Mouse (Mus musculus) CD8-positive naive resting alpha-beta T cell, adult 57 days (primary cell): ENCODE results near the gene Piezo1. TPM values are rescaled to one million over a fixed set of nuclear protein-coding genes. Genes with fewer than 3 reads are reported as not detected.

ENCODE experiments used
- total RNA-seq: library from RNA; stranded (reverse); gene quantifications from one replicate; pipeline ENCODE4 v1.2.4, GENCODE M21; 2023

Gene Piezo1
- total RNA-seq, result 43.8 TPM

GRCm38 (mm10) chr8:122551265-122552051 is at the start of gene Piezo1:
Gene Piezo1 (minus strand): TSS chr8:122551329.

DNA sequence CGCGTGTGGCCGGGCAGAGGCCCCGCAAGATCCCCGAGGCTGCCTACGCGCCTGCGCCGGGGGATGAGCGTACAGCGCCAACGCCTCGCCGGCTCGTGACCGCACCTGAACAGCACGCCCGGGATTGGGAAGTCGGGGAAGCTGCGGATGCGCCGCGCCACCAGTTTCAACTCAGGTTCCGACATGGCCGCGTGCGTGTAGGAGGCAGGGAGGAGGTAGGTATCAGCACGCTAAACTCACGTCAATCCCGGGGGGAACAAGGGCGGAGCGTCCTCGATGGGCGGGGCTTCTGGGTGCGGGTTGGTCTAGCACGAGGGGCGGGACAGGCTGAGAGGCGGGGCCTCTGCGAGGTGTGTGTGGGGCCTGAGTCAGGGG is 25.5 kb upstream of the Piezo1 start, which contains the start of gene Aprt:
Gene Aprt (minus strand): TSS at position 262 of the 375 bp plus-strand sequence.

DNA sequence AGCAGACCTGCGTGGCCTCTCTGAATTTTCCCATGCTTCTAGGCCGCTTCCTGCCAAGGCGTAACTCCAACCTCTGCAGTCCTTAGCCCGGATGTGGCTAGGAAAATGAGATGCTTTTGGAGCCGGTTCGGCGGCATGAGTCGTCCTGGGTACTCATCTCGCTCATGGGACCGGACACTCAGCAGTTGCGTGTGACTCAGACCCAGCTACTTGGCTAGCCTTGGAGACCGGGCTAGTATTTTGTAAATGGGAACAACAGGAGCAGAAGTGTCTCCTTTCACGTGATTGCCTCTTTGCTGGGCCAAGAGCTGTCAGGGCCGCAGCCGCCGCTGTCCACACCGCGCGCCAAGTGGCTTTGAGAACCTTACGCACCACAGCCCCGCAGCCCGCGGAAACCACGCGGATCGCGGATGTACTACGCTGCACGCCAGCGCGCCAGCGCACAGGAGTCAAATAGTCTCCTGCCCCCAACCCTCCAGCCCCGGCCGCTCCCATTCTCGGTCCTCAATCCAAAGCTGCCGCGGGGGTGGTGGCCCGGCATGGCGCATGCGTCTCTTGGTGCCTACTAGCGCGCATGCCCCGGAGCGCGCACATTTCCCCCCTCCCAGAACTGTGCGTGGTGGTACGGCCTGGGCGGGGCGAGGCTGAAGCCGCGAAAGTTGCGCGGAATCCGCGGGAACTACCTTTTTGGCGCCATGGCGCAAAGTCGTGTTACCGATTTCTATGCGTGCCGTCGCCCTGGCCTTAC is 16.4 kb upstream of the Piezo1 start, which contains the start of gene Cdt1:
Gene Cdt1 (plus strand): TSS at position 655 of the 748 bp plus-strand sequence.

DNA sequence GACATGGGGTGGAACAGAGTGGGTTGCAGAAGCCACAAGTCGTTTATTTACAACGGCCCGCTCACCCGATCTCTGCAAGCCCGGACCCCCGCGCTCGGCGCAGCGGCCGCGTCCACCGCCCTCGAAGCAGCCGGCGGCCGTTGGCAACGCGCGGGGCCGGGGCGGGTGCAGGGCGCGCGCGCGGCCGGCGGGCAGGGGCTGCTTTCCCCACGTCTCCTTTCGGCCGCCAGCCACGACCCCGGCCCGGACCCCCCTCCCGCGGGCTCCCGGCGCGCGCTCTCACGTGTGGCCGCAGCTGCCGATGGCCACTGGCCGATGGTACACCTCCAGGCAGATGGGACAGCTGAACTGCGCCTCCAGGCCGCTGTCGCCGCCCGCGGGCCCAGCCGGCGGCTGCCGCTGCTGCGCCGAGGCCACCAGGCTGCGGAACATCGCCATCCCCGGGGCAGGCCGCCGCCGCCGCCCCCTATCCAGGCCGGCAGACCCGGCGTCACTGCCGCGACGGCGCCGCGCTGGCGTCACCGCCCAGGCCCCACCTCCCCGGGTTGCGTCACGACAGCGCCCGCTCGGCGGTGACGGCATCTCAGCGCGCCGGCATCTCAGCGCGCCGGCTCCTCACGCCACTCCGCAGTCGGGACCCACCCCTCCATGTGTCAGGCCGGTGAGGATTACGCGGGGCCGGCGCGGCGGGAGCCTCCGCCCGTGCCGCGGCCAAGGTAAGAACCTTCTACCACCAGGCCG is 75.4 kb downstream of the Piezo1 start, which contains the start of the genes Rnf166 and Ctu2:
Gene Rnf166 (minus strand): TSS at position 485 of the 741 bp plus-strand sequence.
Gene Ctu2 (plus strand): TSS at position 564 of the 741 bp plus-strand sequence.

GRCm38 (mm10) chr8:122460524-122461472 is 90.3 kb downstream of the Piezo1 start, which contains the start of gene Snai3:
Gene Snai3 (minus strand): TSS chr8:122460733.

GRCm38 (mm10) chr8:122443262-122444006 is 107.7 kb downstream of the Piezo1 start, which contains the start of gene Mvd:
Gene Mvd (minus strand): TSS chr8:122443422.

GRCm38 (mm10) chr8:122432443-122433268 is 118.5 kb downstream of the Piezo1 start, which contains the start of gene Cyba:
Gene Cyba (minus strand): TSS chr8:122432930.

Other genes starting within 250 kb of the Piezo1 start
- gene Trhr2, start 190.6 kb downstream of the Piezo1 start, total RNA-seq, result not detected
- gene Zc3h18, start 174.7 kb downstream of the Piezo1 start, total RNA-seq, result 94.7 TPM
- not detected for gene Il17c, start 129.3 kb downstream of the Piezo1 start, total RNA-seq
- gene Cyba, start 118.4 kb downstream of the Piezo1 start, total RNA-seq, result 140 TPM
- gene Mvd, start 107.9 kb downstream of the Piezo1 start, total RNA-seq, result 11.3 TPM
- gene Snai3, start 90.6 kb downstream of the Piezo1 start, total RNA-seq, result 9.0 TPM
- 99.1 TPM for gene Rnf166, start 75.3 kb downstream of the Piezo1 start, total RNA-seq
- gene Ctu2, start 75.2 kb downstream of the Piezo1 start, total RNA-seq, result 51.0 TPM
- 75.3 TPM for gene Cdt1, start 16.7 kb upstream of the Piezo1 start, total RNA-seq
- gene Aprt, start 25.6 kb upstream of the Piezo1 start, total RNA-seq, result 96.5 TPM
- 13.4 TPM for gene Galns, start 60.1 kb upstream of the Piezo1 start, total RNA-seq
- 42.0 TPM for gene Trappc2l, start 60.3 kb upstream of the Piezo1 start, total RNA-seq
- not detected for gene Pabpn1l, start 71.4 kb upstream of the Piezo1 start, total RNA-seq
- 6.0 TPM for gene Cbfa2t3, start 147.8 kb upstream of the Piezo1 start, total RNA-seq
- gene Acsf3, start 224.2 kb upstream of the Piezo1 start, total RNA-seq, result 8.6 TPM